Mouse (Mus musculus): ENCODE results near the gene Aire. TPM values are rescaled to one million over a fixed set of nuclear protein-coding genes. Genes with fewer than 3 reads are reported as not detected.
"Not testable (repeated sequence)": the region's sequence is repeated elsewhere in the genome, so short reads cannot be mapped to it uniquely, and the experiment has no call there.

The Aire gene
- total RNA-seq, 1 experiment from 2014 or later, result 1.6 TPM

- ATAC-seq (replicated peaks in 1 of 2; ENCODE audit: insufficient read depth in 1 of 2, low FRiP score in 2 of 2, low TSS enrichment in 1 of 2, low read depth in 1 of 2, poor library complexity in 2 of 2, severe bottlenecking in 2 of 2), result no peak
Measured at GRCm38 (mm10) chr10:78063122-78063521, 19.7 kb upstream of the Aire start.

GRCm38 (mm10) chr10:78057056-78057455, 13.6 kb upstream of the Aire start:
- no peak for ATAC-seq (replicated peaks in 1 of 2; ENCODE audit: insufficient read depth in 1 of 2, low FRiP score in 2 of 2, low TSS enrichment in 1 of 2, low read depth in 1 of 2, poor library complexity in 2 of 2, severe bottlenecking in 2 of 2)

DNA sequence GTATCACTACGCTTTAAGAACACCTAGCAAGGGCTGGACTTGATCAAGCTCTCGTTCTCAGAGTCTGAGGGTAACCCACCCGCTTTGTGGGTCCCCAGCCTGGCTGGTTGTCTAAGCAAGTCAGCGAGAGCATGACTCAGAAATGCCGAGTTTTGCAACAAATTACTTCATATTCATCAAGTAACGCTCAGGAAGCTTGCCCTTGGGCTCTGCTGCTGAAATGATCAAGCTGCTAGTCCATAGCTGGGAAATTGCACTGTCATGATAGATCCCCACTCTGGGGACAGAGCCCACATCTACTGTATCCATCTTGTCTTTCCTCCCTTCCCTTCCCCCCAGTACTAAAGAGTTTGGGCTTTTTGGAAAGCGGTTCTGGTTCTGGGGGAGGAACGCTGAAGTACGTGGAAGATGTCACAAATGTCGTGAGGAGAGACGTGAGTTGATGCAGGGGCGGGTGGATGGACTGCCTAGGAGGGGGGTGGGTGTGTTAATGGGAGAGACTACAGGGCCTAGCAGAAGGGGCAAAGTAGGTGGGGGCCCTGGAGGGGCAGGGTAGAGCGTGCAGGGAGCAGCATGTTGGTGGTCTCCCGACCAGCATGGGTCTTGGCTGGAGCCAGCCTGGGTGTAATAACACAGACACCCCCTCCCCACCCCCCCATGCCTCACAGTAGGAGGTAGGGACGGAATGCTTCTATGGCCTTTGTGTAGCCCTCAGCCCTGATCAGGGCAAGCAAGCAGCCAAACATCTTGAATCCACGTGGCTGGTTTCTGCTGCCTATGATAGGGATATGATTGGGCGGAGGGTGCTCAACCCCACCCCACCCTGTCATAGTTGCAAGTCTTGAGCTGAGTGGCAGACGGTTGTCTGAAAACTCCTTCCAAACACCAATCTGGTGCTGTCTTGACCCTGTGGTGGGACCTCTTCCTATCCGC, 11.5 kb upstream of the Aire start:
- peak; percentile 46 to 66; a peak in 2 of 4 replicates for ATAC-seq (replicated peaks in 1 of 2; ENCODE audit: insufficient read depth in 1 of 2, low FRiP score in 2 of 2, low TSS enrichment in 1 of 2, low read depth in 1 of 2, poor library complexity in 2 of 2, severe bottlenecking in 2 of 2)

DNA sequence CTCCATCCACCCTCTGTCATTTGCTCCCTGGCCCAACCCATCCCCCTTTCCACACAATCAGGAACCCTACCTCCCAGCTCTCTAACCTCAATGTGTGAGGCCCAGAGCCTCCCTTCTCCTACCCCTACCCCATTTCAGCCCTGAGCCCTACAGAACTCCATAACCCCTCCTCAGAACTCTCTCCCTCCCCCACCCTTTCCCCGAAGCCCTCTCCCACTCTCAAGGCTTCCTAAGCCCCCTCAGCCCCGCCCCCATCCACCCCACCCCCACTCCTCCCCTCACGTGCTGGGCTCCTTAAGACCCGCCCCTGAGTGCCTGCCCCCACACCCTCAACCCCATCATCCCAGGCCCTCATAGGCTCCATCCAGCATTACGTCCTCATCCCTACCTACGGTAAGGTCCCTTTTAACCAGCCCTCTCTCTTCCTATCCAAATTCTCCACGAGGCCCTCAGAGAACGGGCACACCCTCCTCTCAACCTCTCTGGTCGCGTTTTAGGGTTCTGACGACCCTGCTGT, 6.2 kb upstream of the Aire start:
- ATAC-seq (replicated peaks in 1 of 2; ENCODE audit: insufficient read depth in 1 of 2, low FRiP score in 2 of 2, low TSS enrichment in 1 of 2, low read depth in 1 of 2, poor library complexity in 2 of 2, severe bottlenecking in 2 of 2), result no peak

- no peak for ATAC-seq (replicated peaks in 1 of 2; ENCODE audit: insufficient read depth in 1 of 2, low FRiP score in 2 of 2, low TSS enrichment in 1 of 2, low read depth in 1 of 2, poor library complexity in 2 of 2, severe bottlenecking in 2 of 2)
Measured at GRCm38 (mm10) chr10:78048061-78048730, 4.8 kb upstream of the Aire start.

DNA sequence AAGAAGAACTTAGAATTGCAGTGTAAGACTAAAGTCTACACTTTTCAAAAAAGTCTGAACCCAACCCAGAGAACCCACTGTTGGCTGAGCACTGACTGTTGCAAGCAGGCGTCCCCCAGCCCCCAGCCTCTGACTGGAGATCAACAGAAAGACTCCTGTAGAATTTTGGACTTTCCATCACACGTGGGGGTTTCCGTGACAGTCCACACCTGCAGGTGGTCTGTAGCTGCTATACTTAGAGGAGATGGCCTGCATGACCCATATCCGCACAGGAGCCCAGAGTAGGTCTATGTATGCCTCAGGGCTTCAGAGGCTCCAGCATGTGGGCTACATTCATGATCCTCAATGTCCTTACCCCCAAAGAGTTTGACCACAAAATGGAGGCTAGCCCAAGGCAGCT, 3.0 kb upstream of the Aire start:
- ATAC-seq (replicated peaks in 1 of 2; ENCODE audit: insufficient read depth in 1 of 2, low FRiP score in 2 of 2, low TSS enrichment in 1 of 2, low read depth in 1 of 2, poor library complexity in 2 of 2, severe bottlenecking in 2 of 2), result no peak

- no peak for ATAC-seq (replicated peaks in 1 of 2; ENCODE audit: insufficient read depth in 1 of 2, low FRiP score in 2 of 2, low TSS enrichment in 1 of 2, low read depth in 1 of 2, poor library complexity in 2 of 2, severe bottlenecking in 2 of 2)
Measured at GRCm38 (mm10) chr10:78044531-78044930, 1.1 kb upstream of the Aire start.

GRCm38 (mm10) chr10:78042697-78043405, 559 bp downstream of the Aire start:
- ATAC-seq (replicated peaks in 1 of 2; ENCODE audit: insufficient read depth in 1 of 2, low FRiP score in 2 of 2, low TSS enrichment in 1 of 2, low read depth in 1 of 2, poor library complexity in 2 of 2, severe bottlenecking in 2 of 2), result no peak

GRCm38 (mm10) chr10:78042096-78042495, 1.3 kb downstream of the Aire start:
- ATAC-seq (replicated peaks in 1 of 2; ENCODE audit: insufficient read depth in 1 of 2, low FRiP score in 2 of 2, low TSS enrichment in 1 of 2, low read depth in 1 of 2, poor library complexity in 2 of 2, severe bottlenecking in 2 of 2), result no peak

- no peak for ATAC-seq (replicated peaks in 1 of 2; ENCODE audit: insufficient read depth in 1 of 2, low FRiP score in 2 of 2, low TSS enrichment in 1 of 2, low read depth in 1 of 2, poor library complexity in 2 of 2, severe bottlenecking in 2 of 2)
Measured at GRCm38 (mm10) chr10:78041647-78042046, 1.8 kb downstream of the Aire start, which contains the start of gene Dnmt3l. TSS of gene Dnmt3l (plus strand) at chr10:78041947.

GRCm38 (mm10) chr10:78037139-78037538, 6.3 kb downstream of the Aire start:
- no peak for ATAC-seq (replicated peaks in 1 of 2; ENCODE audit: insufficient read depth in 1 of 2, low FRiP score in 2 of 2, low TSS enrichment in 1 of 2, low read depth in 1 of 2, poor library complexity in 2 of 2, severe bottlenecking in 2 of 2)

DNA sequence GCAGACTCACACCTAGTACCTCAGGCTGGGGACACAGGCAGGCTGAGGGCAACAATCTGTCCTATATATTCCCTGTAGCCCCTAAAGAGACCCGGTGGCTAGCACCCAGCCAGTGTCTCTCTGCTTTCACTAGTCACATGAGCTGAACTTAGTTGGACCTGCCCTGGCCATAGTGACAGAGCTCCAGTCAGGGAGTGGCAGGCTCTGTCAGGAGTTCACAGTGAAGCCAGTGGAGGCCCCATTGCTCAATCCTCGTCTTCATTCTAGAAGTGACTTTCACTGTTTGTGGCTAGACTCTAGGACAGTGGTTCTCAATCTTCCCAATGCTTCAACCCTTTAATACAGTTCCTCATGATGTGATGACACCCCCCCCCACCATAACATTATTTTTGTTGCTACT, 11.4 kb downstream of the Aire start:
- no peak for ATAC-seq (replicated peaks in 1 of 2; ENCODE audit: insufficient read depth in 1 of 2, low FRiP score in 2 of 2, low TSS enrichment in 1 of 2, low read depth in 1 of 2, poor library complexity in 2 of 2, severe bottlenecking in 2 of 2)

DNA sequence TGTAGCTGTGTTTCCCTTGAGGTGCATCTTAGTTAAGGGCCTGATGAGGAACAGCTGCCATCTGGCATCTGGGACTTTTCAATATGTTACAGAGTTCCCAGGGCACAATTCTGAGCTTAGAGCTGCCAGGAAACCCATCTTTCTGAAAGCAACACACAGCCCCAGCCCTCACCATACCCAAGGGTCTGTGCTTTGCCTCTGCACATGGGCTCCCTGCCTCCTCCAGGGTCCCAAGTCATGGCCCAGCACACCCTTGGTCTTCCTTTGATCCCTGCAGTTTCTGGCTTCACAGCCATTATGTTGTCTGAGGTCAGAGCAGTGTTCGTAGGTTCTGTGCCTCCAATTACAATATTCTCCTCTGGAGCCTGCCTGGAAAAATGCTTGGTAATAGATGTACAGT, 14.3 kb downstream of the Aire start:
- ATAC-seq (replicated peaks in 1 of 2; ENCODE audit: insufficient read depth in 1 of 2, low FRiP score in 2 of 2, low TSS enrichment in 1 of 2, low read depth in 1 of 2, poor library complexity in 2 of 2, severe bottlenecking in 2 of 2), result no peak

GRCm38 (mm10) chr10:78028129-78028528, 15.3 kb downstream of the Aire start:
- ATAC-seq (replicated peaks in 1 of 2; ENCODE audit: insufficient read depth in 1 of 2, low FRiP score in 2 of 2, low TSS enrichment in 1 of 2, low read depth in 1 of 2, poor library complexity in 2 of 2, severe bottlenecking in 2 of 2), result peak; percentile 73 to 89

GRCm38 (mm10) chr10:78025453-78025852, 18.0 kb downstream of the Aire start:
- not testable (repeated sequence) for ATAC-seq (replicated peaks in 1 of 2; ENCODE audit: insufficient read depth in 1 of 2, low FRiP score in 2 of 2, low TSS enrichment in 1 of 2, low read depth in 1 of 2, poor library complexity in 2 of 2, severe bottlenecking in 2 of 2)

DNA sequence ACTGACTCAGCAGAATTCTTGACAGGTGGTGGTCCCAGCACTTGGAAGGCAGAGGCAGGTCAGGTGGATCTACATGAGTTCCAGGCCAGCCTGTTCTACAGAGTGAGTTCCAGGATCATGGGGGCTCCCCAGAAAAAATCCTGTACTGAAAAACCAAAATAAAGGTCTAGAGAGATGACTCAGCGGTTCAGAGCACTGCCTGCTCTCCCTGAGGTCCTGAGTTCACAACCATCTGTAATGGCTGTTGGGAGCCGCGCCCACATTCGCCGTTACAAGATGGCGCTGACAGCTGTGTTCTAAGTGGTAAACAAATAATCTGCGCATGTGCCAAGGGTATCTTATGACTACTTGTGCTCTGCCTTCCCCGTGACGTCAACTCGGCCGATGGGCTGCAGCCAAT, 23.4 kb downstream of the Aire start:
- ATAC-seq (replicated peaks in 1 of 2; ENCODE audit: insufficient read depth in 1 of 2, low FRiP score in 2 of 2, low TSS enrichment in 1 of 2, low read depth in 1 of 2, poor library complexity in 2 of 2, severe bottlenecking in 2 of 2), result not testable (repeated sequence)

DNA sequence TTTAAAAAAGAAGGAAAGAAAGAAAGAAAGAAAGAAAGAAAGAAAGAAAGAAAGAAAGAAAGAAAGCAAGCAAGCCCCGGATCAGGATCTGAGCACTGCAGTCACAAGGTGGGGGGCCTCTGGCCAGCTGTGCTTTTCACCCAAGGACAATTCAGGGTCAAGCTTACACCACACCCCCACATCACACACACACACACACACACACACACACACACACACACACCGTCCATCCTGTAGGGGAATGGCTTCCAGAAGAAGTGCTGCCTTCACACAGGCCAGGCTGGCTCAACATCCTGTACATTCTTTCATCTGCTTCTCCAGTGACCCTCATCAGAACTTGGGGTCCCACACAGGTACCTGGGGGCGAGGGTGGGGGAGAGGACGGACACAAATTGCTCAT, 24.1 kb downstream of the Aire start:
- no peak for ATAC-seq (replicated peaks in 1 of 2; ENCODE audit: insufficient read depth in 1 of 2, low FRiP score in 2 of 2, low TSS enrichment in 1 of 2, low read depth in 1 of 2, poor library complexity in 2 of 2, severe bottlenecking in 2 of 2)

DNA sequence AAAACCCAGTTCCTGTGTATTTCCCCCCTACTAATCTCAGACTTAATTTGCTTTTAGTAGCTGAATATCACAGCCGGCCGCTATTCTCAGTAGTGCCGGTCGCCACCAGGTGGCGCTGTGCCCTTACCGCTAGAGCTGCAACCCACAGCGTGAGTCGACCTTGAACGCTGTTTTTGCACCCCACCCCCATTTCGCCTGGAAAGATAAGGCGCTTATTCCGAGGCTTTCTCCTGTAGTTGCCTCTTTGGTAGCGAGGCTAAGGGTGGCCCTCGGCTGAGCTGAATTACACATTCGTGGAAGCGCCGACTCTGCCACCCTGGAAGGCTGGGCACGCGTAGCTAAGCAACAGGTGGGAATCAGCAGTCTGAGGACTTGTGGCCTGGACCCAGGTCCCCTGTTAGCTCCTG, 24.6 kb downstream of the Aire start:
- peak; percentile 87 to 95 for ATAC-seq (replicated peaks in 1 of 2; ENCODE audit: insufficient read depth in 1 of 2, low FRiP score in 2 of 2, low TSS enrichment in 1 of 2, low read depth in 1 of 2, poor library complexity in 2 of 2, severe bottlenecking in 2 of 2)
